Mouse (Mus musculus) heart, postnatal 36 days (tissue): ENCODE measurements around the gene Lgi2. TPM values are rescaled to one million over a fixed set of nuclear protein-coding genes. Genes with fewer than 3 reads are reported as not detected.

ENCODE experiments used
- DNase-seq, 2 experiments: peaks; one replicate each; pipeline ENCODE4 v3.0.0; 2021 to 2022
- intact Hi-C: fragments of 180-260 bp; cut with DNase I; formaldehyde crosslinking; loops from one replicate; pipeline ENCODE4 v1.15.1; 2025
- total RNA-seq, 2 experiments: library from RNA; stranded (reverse); gene quantifications; 2 replicates each; pipeline ENCODE4 v1.2.3; 2021

The Lgi2 gene
- total RNA-seq, 2 experiments from 2014 or later, result 0.33 to 0.60 TPM

- intact Hi-C loops, result no loop called here
- no peak for DNase-seq
Measured at GRCm38 (mm10) chr5:52540186-52540585, 26.1 kb downstream of the Lgi2 start.

GRCm38 (mm10) chr5:52539483-52539882 lies 26.8 kb downstream of the Lgi2 start:
- DNase-seq, result no peak
- intact Hi-C loops, result no loop called here

DNA sequence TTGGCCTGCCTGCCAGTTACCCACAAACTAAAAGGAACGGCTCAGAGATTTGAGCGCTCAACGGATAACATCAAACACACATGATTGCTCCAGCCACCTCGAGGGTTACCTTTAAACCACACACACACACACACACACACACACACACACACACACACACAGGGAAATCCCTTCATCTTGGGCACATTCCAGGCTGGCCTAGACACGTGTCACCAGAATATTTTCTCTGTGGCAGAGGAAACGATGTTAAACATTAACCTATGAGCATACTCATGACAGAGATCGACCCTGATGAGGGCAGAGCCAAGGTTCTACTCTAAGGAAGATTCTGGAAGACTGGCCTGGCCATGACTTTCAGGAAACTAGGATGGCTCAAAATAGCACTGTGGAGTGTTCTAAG lies 29.2 kb downstream of the Lgi2 start:
- no peak for DNase-seq
- intact Hi-C loops, result no loop called here

DNA sequence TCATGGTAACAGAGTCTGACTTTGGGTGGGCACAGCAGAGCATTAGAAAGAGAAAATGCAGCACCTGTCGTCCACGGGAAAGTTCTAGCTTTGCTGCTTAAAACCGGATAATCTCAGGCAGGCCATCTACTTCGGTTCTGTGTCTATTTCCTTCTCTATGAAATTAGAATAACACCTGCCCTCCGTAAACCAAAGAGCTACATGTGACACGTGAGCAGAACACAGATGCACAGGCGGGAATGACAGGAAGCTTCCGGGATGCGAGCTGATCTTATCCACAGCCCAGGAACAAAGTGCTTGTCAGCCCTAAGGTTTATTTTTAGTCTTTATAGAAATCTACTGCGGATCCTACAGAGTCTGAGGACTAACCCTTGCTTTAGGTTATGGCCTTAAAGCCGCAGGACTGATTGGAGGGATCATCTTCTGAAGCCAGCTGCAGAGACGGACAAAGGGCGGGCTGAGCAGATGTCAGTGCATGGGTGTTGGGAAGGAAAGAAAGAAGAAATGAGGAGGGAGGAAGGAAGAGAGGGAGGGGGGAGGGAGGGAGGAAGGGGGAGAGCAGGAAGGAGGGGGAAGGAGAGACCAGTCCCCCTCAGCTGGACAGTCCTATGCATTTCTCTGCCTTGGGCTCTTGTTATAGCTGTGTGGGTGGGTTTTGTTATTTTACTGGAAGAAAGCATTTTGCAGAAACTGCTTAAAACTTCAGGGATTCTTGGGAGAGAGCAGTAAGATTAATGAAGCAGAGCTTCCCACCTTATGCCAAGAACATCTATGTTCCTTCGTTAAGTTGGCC lies 31.3 kb downstream of the Lgi2 start:
- no peak for DNase-seq
- intact Hi-C loops, result no loop called here

GRCm38 (mm10) chr5:52533705-52534104 lies 32.6 kb downstream of the Lgi2 start:
- DNase-seq, result no peak
- intact Hi-C loops, result no loop called here

DNA sequence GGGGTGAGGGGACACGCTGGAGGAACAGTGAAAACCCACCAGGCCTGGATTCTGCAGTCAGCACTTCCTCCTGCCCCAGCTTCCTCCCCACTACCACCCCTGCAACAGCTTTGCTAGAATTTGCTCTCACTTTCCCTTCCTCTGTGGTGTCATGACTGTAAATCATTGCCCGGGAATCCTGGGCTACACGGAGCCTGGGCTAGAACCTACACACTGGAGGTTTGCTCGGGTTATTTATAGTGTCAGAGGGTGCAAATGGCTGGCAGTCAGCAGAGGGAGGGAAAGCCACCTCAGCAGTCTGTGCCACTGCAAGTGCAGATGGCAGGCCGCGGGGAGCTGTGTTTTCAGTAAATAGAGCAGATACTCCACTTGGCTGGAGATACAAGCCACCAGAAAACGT lies 37.7 kb downstream of the Lgi2 start:
- intact Hi-C loops, result no loop called here
- DNase-seq, result no peak

- DNase-seq, result peak in 1 of 2 experiments; percentile 13
- intact Hi-C loops, result no loop called here
Measured at GRCm38 (mm10) chr5:52526324-52526986, 39.8 kb downstream of the Lgi2 start.

GRCm38 (mm10) chr5:52524207-52524606 lies 42.1 kb downstream of the Lgi2 start:
- intact Hi-C loops, result loop anchor here (5.0 kb wide), 3 partner anchors 108 to 392 kb away; no protein-coding TSS in a partner anchor
- peak; percentile 14 to 39 for DNase-seq

- no peak for DNase-seq
- intact Hi-C loops, result loop anchor here (5.0 kb wide), 5 partner anchors 112 to 388 kb away; no protein-coding TSS in a partner anchor
Measured at GRCm38 (mm10) chr5:52519921-52520320, 46.3 kb downstream of the Lgi2 start.

DNA sequence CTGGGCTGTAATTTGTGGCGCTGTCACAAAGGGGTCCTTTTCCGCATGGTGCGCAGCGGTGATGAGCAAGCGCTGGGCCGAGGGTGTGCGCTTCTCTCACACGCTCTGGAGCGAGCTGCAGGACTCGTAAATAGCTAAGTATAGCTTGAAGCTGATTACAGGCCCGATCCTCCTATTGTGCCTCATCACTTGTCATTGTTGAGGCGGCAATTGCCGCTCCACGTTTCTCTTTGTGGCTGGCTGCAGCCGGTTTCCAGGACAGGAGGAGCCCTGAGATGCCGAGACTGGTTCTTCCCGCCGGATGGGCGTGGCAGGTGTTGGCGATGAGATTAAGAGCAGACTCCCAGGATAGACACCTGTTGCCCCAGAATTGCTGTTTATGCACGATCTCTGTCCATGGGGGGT lies 50.2 kb downstream of the Lgi2 start:
- intact Hi-C loops, result loop anchor here (5.0 kb wide), 2 partner anchors 141 to 306 kb away; no protein-coding TSS in a partner anchor
- DNase-seq, result no peak

GRCm38 (mm10) chr5:52515246-52516021 lies 50.8 kb downstream of the Lgi2 start:
- DNase-seq, result peak; percentile 73 to 81
- intact Hi-C loops, result loop anchor here (5.0 kb wide), 2 partner anchors 142 to 307 kb away; no protein-coding TSS in a partner anchor

DNA sequence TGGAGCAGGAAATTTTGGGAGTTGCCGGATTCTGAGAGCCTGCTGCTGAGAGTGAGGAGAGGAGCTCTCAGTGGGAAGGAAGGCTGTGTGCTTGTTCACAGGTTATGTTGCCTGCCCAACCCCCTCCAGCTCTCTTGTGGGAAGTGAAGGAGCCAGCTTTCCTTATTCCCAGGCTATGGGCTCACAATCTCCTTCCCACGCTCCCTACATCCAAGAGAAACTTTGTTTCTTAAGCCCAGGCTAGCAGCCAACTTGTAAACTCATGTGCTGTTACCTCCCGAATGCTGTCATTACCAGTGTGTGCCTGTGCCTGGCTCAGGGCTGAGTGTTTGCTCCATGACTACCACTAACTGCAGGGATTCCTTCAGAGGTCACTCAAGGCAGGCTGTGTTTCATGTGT lies 55.2 kb downstream of the Lgi2 start:
- DNase-seq, result peak in 1 of 2 experiments; percentile 15
- intact Hi-C loops, result no loop called here

GRCm38 (mm10) chr5:52509416-52509815 lies 56.8 kb downstream of the Lgi2 start:
- intact Hi-C loops, result loop anchor here (2.0 kb wide), 1 partner anchor 29 kb away; no protein-coding TSS in a partner anchor
- peak; percentile 7 to 34 for DNase-seq

- DNase-seq, result no peak
- intact Hi-C loops, result no loop called here
Measured at GRCm38 (mm10) chr5:52504666-52505065, 61.6 kb downstream of the Lgi2 start.

- DNase-seq, result no peak
- intact Hi-C loops, result no loop called here
Measured at GRCm38 (mm10) chr5:52504148-52504547, 62.1 kb downstream of the Lgi2 start.

- DNase-seq, result no peak
- intact Hi-C loops, result no loop called here
Measured at GRCm38 (mm10) chr5:52495671-52496070, 70.6 kb downstream of the Lgi2 start.

DNA sequence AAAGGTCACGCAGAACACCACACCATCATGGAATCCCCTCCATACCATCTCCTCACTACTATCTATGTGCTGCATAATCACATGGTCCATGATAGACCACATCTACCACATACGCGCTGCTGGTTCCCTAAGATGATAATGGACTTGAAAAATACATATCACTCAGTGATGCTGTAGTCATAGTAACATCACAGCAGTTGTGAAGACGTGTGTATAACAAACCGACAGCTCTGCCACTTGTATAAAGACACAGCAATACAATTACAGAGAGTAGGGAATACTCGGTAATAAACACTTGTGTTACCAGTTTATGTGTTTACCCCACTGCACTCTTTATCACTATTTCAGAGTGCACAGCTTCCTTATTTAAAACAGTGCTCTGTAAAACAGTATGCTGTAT lies 74.8 kb downstream of the Lgi2 start:
- DNase-seq, result no peak
- intact Hi-C loops, result no loop called here

- intact Hi-C loops, result no loop called here
Measured at GRCm38 (mm10) chr5:52487559-52488430, 78.5 kb downstream of the Lgi2 start.

More at GRCm38 (mm10) chr5:52487559-52488430, 78.5 kb downstream of the Lgi2 start:
- no peak for DNase-seq
